Mouse (Mus musculus): ENCODE data around the gene Wdr78.

DNA sequence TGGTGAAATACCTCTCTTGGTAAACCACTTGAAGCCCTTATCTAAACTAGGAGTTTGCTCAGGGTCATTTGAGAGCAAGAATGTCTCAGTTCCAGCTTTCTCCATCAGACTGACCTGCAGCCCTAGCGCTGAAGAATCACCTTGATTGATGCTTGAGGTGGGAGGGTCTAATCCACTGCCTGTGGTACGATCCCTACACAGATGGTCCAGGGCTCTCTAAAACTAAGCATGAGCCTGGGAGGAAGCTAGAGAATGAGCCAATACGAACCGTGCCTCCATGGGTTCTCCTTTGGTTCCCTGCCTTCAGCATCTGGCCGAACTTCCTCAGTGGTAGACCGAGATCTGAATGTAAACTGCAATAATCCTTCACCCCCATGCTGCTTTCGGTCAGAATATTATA is 86.6 kb downstream of the Wdr78 start:
- TF ChIP-seq CTCF (conservative IDR thresholded peaks at IDR 0.05; ENCODE audit: insufficient read depth, insufficient read length, low read depth, low read length) (no peak), POLR2A (IDR thresholded peaks at IDR 0.05; ENCODE audit: low read depth, low read length) (no peak)

Data from kidney, adult 2 months (tissue).